Mouse (Mus musculus): ENCODE measurements around the gene Hsf5. TPM values are rescaled to one million over a fixed set of nuclear protein-coding genes. Genes with fewer than 3 reads are reported as not detected.

Hsf5 gene
- polyA plus RNA-seq, 1 experiment from 2014 or later: 0.04 TPM

DNA sequence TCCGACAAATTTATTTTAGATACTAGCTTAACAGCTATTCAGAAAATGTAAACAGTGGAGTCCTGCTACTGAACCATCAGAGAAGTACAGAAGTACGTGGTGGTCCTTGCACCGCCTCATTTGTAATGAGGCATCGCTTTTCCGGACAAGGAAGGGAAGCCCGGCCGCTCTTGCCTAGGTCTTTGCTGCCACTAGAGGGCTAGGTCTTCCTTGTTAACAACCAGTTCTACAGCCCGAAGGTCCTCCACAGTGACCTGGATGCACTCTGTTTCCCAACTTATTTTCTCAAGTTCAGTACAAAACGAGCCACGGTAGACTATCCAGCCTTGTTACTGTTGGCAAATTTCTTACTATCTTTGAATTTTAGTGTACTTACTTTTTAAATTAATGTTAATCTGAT lies 12.9 kb downstream of the Hsf5 start:
- no peak for DNase-seq (ENCODE audit: low read depth, low spot score)
- TF ChIP-seq CTCF (IDR thresholded peaks at IDR 0.05): peak; percentile 59
- ATAC-seq: no peak
- ChIA-PET CTCF (interaction anchor here (1.9 kb wide), 1 partner anchor 9 kb away, joined by 7 read pairs; no protein-coding TSS in a partner anchor), POLR2A (no interaction called here)
- in situ Hi-C loops (cut with MboI; ENCODE audit: low pct_unique_long_range_greater_than_20kb): no loop called here
- no peaks in the 10 kb centered on the region for H3K27me3 ChIP-seq

DNA sequence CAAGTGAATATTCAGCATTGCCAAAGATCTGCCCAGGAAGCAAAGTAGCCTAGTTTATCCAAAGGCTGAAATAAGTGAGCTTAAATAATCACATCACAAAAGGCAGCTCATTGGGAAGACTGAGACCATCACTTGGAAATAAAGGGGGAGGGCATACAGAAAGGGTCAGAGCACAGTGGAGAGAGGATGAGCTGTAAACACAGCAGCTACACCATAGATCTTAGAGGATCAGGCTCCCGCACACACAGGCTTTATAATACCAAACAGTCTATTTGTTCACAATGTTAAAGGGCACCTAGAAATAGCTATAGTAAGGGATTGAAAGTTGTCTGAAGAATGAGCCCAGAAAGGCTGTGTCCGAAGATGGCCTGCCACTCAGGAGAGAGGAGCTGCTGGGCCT lies 21.8 kb downstream of the Hsf5 start:
- DNase-seq (ENCODE audit: low read depth, low spot score) (no peak), ATAC-seq (no peak)
- ChIA-PET POLR2A (interaction anchor here (0.6 kb wide), 1 partner anchor 14 kb away, joined by 3 read pairs; no protein-coding TSS in a partner anchor), CTCF (interaction anchor here (1.7 kb wide), 1 partner anchor 9 kb away, joined by 5 read pairs; no protein-coding TSS in a partner anchor)
- in situ Hi-C loops (cut with MboI; ENCODE audit: low pct_unique_long_range_greater_than_20kb): no loop called here
- TF ChIP-seq CTCF (IDR thresholded peaks at IDR 0.05): no peak
- no peaks in the 10 kb centered on the region for H3K27me3 ChIP-seq

DNA sequence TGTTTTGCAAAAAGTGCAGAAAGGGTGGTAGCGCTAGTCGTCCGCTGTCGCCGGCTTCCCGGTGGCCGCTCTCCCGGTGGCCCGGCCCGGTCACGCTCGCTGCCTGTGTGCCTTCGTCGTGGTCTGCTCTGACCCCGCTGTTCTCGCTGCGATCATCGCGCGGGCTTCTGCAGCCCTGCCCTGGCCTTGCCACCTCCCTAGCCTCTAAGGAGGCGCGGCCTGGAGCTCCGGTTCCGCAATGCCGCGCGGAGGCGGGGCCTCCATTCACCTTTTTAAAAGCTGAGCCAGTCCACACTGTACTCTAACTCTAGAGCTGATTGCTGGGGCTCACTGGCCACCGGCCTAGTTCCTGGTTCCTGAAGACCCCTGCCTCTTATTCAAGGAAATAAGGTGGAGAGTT lies 22.2 kb downstream of the Hsf5 start:
- ATAC-seq: no peak
- no peak for TF ChIP-seq CTCF (IDR thresholded peaks at IDR 0.05)
- DNase-seq (ENCODE audit: low read depth, low spot score): no peak
- H3K27me3 ChIP-seq: no peaks in the 10 kb centered on the region
- in situ Hi-C loops (cut with MboI; ENCODE audit: low pct_unique_long_range_greater_than_20kb): no loop called here
- ChIA-PET CTCF (interaction anchor here (1.7 kb wide), 1 partner anchor 8 kb away, joined by 5 read pairs; no protein-coding TSS in a partner anchor), POLR2A (interaction anchor here (0.6 kb wide), 1 partner anchor 15 kb away, joined by 3 read pairs; no protein-coding TSS in a partner anchor)

DNA sequence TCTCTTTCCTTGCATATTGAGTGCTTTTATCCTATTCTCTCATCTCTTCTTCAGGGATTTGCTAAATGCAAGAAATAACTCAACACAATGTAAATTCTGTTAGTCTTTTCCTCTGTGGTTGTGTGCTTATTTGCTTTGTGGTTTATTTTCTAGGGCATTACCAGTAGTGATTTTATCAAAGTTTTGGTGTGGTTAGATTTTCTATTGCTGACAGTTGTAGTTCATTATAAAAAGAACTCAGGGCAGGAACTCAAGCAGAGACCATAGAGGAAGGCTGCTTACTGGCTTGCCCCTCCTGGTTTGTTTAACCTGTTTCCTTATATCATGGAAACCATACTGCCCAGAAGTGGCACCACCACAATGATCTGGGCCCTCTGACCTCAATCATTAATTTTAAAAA lies 25.9 kb downstream of the Hsf5 start:
- no peak for TF ChIP-seq CTCF (IDR thresholded peaks at IDR 0.05)
- no peak for DNase-seq (ENCODE audit: low read depth, low spot score)
- ChIA-PET POLR2A (no interaction called here), CTCF (no interaction called here)
- no peaks in the 10 kb centered on the region for H3K27me3 ChIP-seq
- no peak for ATAC-seq
- in situ Hi-C loops (cut with MboI; ENCODE audit: low pct_unique_long_range_greater_than_20kb): loop anchor here (5.0 kb wide), 1 partner anchor 1181 kb away; no protein-coding TSS in a partner anchor

DNA sequence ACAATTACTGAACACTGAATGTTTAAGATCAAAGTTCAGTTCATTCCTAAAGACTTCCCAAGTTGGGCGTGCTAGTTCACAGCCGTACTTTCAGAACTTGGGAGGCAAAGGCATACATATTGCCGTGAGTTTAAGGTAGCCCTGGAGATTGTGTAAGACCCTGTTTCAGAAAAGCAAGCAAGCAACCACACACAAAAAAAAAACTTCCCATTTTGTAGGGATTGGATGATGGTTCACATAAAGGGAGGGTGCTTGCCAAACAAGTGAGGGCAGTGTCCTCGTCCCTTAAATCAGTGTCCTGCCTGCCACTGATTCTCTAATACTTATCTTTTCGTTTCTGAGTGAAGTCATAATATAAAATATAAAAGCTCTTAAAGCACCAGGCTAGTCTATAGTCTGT lies 37.7 kb downstream of the Hsf5 start:
- no peak for ATAC-seq
- TF ChIP-seq CTCF (IDR thresholded peaks at IDR 0.05): no peak
- ChIA-PET CTCF (interaction anchor here (0.9 to 1.5 kb wide), 2 partner anchors 21 to 73 kb away, joined by 3 read pairs; no protein-coding TSS in a partner anchor), POLR2A (no interaction called here)
- DNase-seq (ENCODE audit: low read depth, low spot score): no peak
- H3K27me3 ChIP-seq: no peaks in the 10 kb centered on the region
- in situ Hi-C loops (cut with MboI; ENCODE audit: low pct_unique_long_range_greater_than_20kb): no loop called here

DNA sequence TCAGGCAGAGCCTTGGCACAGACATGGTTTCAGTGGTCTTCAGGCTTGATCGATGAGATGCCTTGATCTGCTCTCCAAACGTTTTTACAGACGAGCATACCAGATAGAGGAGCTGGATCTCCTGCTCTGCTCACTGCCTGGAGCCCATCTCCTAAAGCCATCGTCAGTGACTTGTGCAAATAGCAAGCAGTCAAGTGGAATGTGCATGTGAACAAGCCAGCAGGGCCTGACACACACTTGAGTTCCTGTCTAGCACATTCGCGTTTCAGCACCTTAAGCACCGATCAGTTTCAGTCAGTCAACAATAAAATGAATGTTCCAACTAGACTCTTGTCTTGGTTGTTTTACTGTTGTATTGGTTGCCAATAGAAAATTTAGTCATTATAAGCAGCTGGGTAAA lies 42.3 kb downstream of the Hsf5 start:
- CTCF ChIA-PET: no interaction called here
- H3K27me3 ChIP-seq: no peaks in the 10 kb centered on the region
- TF ChIP-seq CTCF (IDR thresholded peaks at IDR 0.05): no peak
- no peak for DNase-seq (ENCODE audit: low read depth, low spot score)
- in situ Hi-C loops (cut with MboI; ENCODE audit: low pct_unique_long_range_greater_than_20kb): no loop called here
- POLR2A ChIA-PET: no interaction called here
- ATAC-seq: no peak

DNA sequence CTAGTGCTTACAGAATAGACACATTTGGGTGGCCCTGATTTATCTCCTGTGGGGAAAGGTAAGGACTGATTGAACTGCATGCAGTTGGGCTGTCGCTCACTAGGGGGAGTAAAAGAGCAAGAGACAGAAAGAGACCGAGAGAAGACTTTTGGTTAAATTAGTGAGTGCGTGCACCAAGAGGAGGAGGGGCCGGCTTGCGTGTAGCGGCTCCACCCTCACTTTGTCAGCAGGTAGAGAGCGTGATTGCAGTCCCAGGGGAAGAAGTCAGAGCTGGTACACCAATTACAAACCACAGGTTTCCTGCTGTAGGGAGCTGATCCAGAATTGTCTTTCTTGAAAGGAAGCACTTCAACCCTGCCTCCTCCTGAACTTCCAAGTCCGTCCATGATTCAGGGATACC lies 45.4 kb downstream of the Hsf5 start, which contains the start of gene Rnf43:
Gene Rnf43 (plus strand): TSS at position 316 of the 400 bp plus-strand sequence.
- DNase-seq (ENCODE audit: low read depth, low spot score) (peak; percentile 75), ATAC-seq (peak; percentile 80)
- in situ Hi-C loops (cut with MboI; ENCODE audit: low pct_unique_long_range_greater_than_20kb): loop anchor here (5.0 kb wide), 2 partner anchors 75 to 110 kb away; partner anchors contain the start of gene Supt4a
- no peaks in the 10 kb centered on the region for H3K27me3 ChIP-seq
- ChIA-PET POLR2A (no interaction called here), CTCF (interaction anchor here (0.8 to 2.9 kb wide), 17 partner anchors 9 to 110 kb away, joined by 3 to 10 read pairs (median 3); partner anchors contain the start of gene Supt4a)
- peak; percentile 95 for TF ChIP-seq CTCF (IDR thresholded peaks at IDR 0.05)

DNA sequence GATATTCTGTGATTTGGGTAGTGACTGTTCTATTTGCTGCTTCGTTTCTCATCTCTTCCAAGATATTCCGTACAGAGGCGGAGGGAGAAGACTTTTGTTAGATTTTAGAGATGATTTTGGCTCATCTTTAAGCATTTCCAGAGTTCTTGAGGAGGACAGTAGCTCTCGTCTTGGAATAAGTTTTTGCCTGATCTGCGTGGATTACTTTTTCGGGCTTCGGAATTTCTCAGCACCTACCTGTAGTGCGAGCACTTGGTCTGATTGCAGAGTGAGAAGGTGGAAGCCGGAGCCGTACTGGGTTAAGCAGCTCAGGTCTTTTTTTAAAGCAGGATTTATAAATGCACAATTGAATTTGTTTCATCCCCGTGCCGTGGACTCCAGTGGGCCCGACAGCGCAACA lies 45.9 kb downstream of the Hsf5 start:
- in situ Hi-C loops (cut with MboI; ENCODE audit: low pct_unique_long_range_greater_than_20kb): loop anchor here (5.0 kb wide), 2 partner anchors 74 to 109 kb away; partner anchors contain the start of gene Supt4a
- CTCF ChIA-PET: interaction anchor here (0.8 to 2.9 kb wide), 17 partner anchors 8 to 109 kb away, joined by 3 to 10 read pairs (median 3); partner anchors contain the start of gene Supt4a
- POLR2A ChIA-PET: no interaction called here
- no peaks in the 10 kb centered on the region for H3K27me3 ChIP-seq
- no peak for DNase-seq (ENCODE audit: low read depth, low spot score)
- no peak for TF ChIP-seq CTCF (IDR thresholded peaks at IDR 0.05)
- ATAC-seq: no peak

DNA sequence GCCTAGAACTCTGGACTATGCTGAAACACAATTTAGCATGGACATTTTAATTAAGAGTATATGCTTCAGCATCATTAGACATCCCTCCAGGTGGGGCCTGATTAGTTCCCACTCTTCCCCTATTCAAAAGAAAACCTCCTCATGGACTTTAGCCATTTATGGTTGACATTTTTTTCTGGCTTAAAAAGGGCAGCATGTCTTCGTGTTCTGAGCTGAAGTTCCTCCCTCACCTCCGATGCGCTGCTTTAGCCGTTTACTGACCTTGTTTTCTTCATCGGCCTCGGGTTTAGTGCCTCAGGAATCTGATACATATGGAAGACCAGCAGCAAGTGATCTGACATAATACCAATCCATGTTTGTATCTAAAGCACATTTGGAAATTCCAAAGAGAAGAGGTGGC lies 47.0 kb downstream of the Hsf5 start:
- in situ Hi-C loops (cut with MboI; ENCODE audit: low pct_unique_long_range_greater_than_20kb): loop anchor here (5.0 kb wide), 2 partner anchors 73 to 108 kb away; partner anchors contain the start of gene Supt4a
- ChIA-PET CTCF (interaction anchor here (2.7 to 2.9 kb wide), 2 partner anchors 12 to 108 kb away, joined by 10 read pairs; no protein-coding TSS in a partner anchor), POLR2A (interaction anchor here (0.7 kb wide), 1 partner anchor 70 kb away, joined by 3 read pairs; no protein-coding TSS in a partner anchor)
- no peak for TF ChIP-seq CTCF (IDR thresholded peaks at IDR 0.05)
- no peak for DNase-seq (ENCODE audit: low read depth, low spot score)
- H3K27me3 ChIP-seq: no peaks in the 10 kb centered on the region
- ATAC-seq: no peak

DNA sequence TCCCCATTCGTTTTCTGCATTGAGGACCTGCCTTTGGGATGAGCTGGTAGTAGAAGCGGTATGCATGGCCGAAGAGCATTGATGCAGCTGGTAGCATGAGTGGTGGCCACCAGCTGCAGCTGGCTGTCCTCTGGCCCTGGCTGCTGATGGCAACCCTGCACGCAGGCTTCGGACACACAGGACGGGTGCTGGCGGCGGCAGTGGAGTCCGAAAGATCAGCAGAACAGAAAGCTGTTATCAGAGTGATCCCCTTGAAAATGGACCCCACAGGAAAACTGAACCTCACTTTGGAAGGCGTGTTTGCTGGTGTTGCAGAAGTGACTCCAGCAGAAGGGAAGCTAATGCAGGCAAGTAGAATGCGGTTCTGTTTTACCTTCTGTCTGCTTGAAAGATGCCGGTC lies 47.6 kb downstream of the Hsf5 start:
- ATAC-seq (no peak), DNase-seq (ENCODE audit: low read depth, low spot score) (no peak)
- ChIA-PET POLR2A (interaction anchor here (1.3 kb wide), 1 partner anchor 25 kb away, joined by 3 read pairs; no protein-coding TSS in a partner anchor), CTCF (interaction anchor here (2.9 kb wide), 1 partner anchor 11 kb away, joined by 10 read pairs; no protein-coding TSS in a partner anchor)
- no peaks in the 10 kb centered on the region for H3K27me3 ChIP-seq
- in situ Hi-C loops (cut with MboI; ENCODE audit: low pct_unique_long_range_greater_than_20kb): loop anchor here (5.0 kb wide), 2 partner anchors 73 to 108 kb away; partner anchors contain the start of gene Supt4a
- no peak for TF ChIP-seq CTCF (IDR thresholded peaks at IDR 0.05)

DNA sequence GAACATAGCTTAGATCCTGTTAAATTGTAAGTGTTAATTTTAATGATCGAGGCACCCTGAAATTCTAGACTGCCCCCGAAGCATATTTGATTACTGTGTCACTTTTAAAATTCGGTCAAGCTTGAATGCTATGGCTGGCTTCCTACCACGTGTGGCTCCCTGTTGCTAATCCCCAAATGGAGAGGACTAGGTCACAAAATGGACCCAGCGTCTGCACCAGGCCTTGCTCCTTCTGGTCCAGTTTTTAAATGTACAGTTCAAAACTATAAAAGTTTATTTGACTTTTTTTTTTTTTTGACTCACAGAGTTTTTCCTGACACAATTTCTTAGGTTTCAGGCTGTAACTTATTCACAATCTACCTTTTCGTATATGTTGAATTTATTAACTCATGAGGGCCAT lies 48.3 kb downstream of the Hsf5 start:
- H3K27me3 ChIP-seq: no peaks in the 10 kb centered on the region
- ATAC-seq: no peak
- POLR2A ChIA-PET: interaction anchor here (0.6 to 1.3 kb wide), 3 partner anchors 25 to 1055 kb away, joined by 3 read pairs; no protein-coding TSS in a partner anchor
- in situ Hi-C loops (cut with MboI; ENCODE audit: low pct_unique_long_range_greater_than_20kb): no loop called here
- CTCF ChIA-PET: interaction anchor here (2.9 kb wide), 1 partner anchor 11 kb away, joined by 10 read pairs; no protein-coding TSS in a partner anchor
- no peak for DNase-seq (ENCODE audit: low read depth, low spot score)
- no peak for TF ChIP-seq CTCF (IDR thresholded peaks at IDR 0.05)
